Mouse (Mus musculus): Measurements from ENCODE around the gene Gucy2e. TPM values are rescaled to one million over a fixed set of nuclear protein-coding genes. Genes with fewer than 3 reads are reported as not detected.

Gene Gucy2e
- total and polyA plus RNA-seq, 2 experiments: not detected

DNA sequence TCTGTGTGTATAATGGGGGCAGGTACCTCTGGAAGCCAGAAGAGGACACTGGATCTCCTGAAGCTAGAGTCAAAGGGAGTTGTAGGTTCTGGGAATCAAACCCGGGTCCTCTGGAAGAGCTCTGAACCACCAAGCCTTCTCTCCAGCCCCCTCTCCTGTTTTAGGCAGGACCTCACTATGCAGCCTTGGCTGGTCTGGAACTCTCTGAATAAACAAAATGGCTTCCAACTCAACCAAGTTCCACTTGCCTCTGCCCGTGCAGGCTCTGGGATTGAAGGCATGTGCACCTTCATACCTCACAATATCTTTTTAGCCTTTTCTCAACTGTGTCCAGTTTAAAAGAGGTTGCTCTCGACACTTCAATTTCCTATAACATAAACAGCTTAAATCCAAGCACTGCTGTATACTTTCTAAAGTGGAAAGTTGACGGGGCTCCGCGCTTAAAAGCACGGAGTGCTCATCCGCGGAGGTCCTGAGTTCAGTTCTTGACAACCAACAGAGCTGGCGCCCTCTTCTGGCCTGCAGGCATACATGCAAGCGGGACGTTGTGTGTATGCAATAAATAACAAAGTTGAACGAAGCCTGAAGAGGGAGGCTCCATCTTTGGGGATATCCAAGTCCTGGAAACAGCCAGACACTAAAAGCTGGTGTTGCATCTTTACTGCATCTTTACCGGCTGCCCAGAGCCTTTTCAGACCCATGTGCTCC lies 14.5 kb upstream of the Gucy2e start:
- WGBS: 61% methylated on average over 14 of the region's 14 CpGs
- H3K4me3 ChIP-seq (ENCODE audit: insufficient read depth, low read depth, low read length): no peak overlapping the region
- no peak overlapping the region for H3K9ac ChIP-seq (ENCODE audit: low read depth, low read length)
- TF ChIP-seq POLR2A (IDR thresholded peaks at IDR 0.05; ENCODE audit: extremely low read depth, insufficient read depth, low read length) (no peak), CTCF (IDR thresholded peaks at IDR 0.05; ENCODE audit: low read depth, low read length) (peak; percentile 77)
- H3K27ac ChIP-seq (replicated peaks; ENCODE audit: insufficient read depth, low read depth, low read length): no peak overlapping the region
- no peaks in the 10 kb centered on the region for H3K27me3 ChIP-seq (ENCODE audit: control insufficient read depth, insufficient read depth, low read length)
- DNase-seq (ENCODE audit: extremely low read depth, low read depth, low spot score): no peak
- no peaks in the 10 kb centered on the region for H3K36me3 ChIP-seq (ENCODE audit: control insufficient read depth, insufficient read depth, low read length)
- H3K4me1 ChIP-seq (ENCODE audit: control insufficient read depth, insufficient read depth, low read length): no peaks in the 10 kb centered on the region
- H3K79me2 ChIP-seq (ENCODE audit: control insufficient read depth, insufficient read depth, low read length): no peaks in the 10 kb centered on the region

DNA sequence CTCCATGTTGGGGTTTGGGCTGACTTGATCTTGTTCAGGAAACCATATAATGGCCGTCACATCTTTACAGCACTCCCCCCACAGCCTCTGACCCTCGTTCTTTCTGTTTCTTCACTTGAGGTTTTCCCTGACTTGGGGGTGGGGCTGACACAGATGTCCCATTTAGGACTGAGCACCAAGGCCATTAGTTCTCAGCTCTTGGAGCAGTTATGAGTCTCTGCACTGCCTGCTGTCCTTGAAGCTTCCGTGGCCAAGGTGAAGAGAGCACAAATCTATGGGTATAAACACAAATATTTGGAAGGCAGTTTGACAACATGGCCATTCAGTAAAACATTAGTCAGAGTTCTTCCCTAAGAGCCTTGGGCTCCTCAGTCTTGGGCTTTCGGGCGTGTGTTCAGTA lies 13.3 kb upstream of the Gucy2e start:
- WGBS: 84% methylated on average over 5 of the region's 5 CpGs
- Histone ChIP-seq H3K27me3 (ENCODE audit: control insufficient read depth, insufficient read depth, low read length) (no peaks in the 10 kb centered on the region), H3K9ac (ENCODE audit: low read depth, low read length) (no peak overlapping the region), H3K4me3 (ENCODE audit: insufficient read depth, low read depth, low read length) (no peak overlapping the region), H3K27ac (replicated peaks; ENCODE audit: insufficient read depth, low read depth, low read length) (no peak overlapping the region), H3K79me2 (ENCODE audit: control insufficient read depth, insufficient read depth, low read length) (no peaks in the 10 kb centered on the region), H3K36me3 (ENCODE audit: control insufficient read depth, insufficient read depth, low read length) (no peaks in the 10 kb centered on the region), H3K4me1 (ENCODE audit: control insufficient read depth, insufficient read depth, low read length) (no peaks in the 10 kb centered on the region)
- no peak for DNase-seq (ENCODE audit: extremely low read depth, low read depth, low spot score)
- TF ChIP-seq CTCF (IDR thresholded peaks at IDR 0.05; ENCODE audit: low read depth, low read length) (no peak), POLR2A (IDR thresholded peaks at IDR 0.05; ENCODE audit: extremely low read depth, insufficient read depth, low read length) (no peak)

DNA sequence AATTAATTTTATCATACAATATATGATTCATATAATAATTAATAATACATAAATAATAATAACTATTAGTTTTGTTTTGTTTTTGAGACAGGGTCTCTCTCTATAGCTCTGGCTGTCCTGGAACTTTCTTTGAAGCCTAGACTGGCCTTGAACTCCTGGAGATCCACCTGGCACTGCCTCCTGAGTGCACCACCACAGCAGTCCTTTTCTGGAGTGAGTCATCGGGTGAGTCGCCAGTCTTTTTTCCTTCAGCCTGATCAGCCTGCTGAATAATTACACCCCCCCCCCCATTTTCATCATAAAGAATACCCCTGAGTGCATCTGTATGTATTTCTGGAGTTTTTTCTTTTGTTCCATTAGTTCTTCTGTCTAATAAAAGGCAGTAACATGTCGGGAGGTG lies 12.3 kb upstream of the Gucy2e start:
- Histone ChIP-seq H3K27me3 (ENCODE audit: control insufficient read depth, insufficient read depth, low read length) (no peaks in the 10 kb centered on the region), H3K79me2 (ENCODE audit: control insufficient read depth, insufficient read depth, low read length) (no peaks in the 10 kb centered on the region), H3K36me3 (ENCODE audit: control insufficient read depth, insufficient read depth, low read length) (no peaks in the 10 kb centered on the region), H3K27ac (replicated peaks; ENCODE audit: insufficient read depth, low read depth, low read length) (no peak overlapping the region), H3K9ac (ENCODE audit: low read depth, low read length) (no peak overlapping the region), H3K4me3 (ENCODE audit: insufficient read depth, low read depth, low read length) (no peak overlapping the region), H3K4me1 (ENCODE audit: control insufficient read depth, insufficient read depth, low read length) (no peaks in the 10 kb centered on the region)
- WGBS: 84% methylated on average over 3 of the region's 3 CpGs
- no peak for DNase-seq (ENCODE audit: extremely low read depth, low read depth, low spot score)
- TF ChIP-seq POLR2A (IDR thresholded peaks at IDR 0.05; ENCODE audit: extremely low read depth, insufficient read depth, low read length) (no peak), CTCF (IDR thresholded peaks at IDR 0.05; ENCODE audit: low read depth, low read length) (no peak)

DNA sequence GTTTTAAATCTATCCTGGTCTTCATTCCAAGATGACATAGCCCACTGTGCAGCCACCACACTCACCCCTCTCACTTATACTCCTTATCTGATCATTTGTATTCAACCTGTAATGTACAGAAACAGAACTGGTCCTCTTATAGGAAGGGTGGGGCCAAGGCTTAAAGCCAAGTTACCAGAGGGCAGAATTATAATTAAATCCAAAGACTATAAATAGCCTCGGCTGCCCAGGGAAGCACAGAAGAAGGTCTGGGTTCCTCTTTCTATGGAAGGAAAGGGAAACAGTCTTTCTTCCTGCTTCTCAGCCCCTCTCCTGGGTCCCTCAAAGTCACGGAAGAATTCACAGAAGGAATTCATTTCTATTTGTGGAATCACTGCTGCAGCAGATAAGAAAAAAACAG lies 8.8 kb upstream of the Gucy2e start:
- no peaks in the 10 kb centered on the region for H3K36me3 ChIP-seq (ENCODE audit: control insufficient read depth, insufficient read depth, low read length)
- TF ChIP-seq POLR2A (IDR thresholded peaks at IDR 0.05; ENCODE audit: extremely low read depth, insufficient read depth, low read length): no peak
- no peak for TF ChIP-seq CTCF (IDR thresholded peaks at IDR 0.05; ENCODE audit: low read depth, low read length)
- no peaks in the 10 kb centered on the region for H3K27me3 ChIP-seq (ENCODE audit: control insufficient read depth, insufficient read depth, low read length)
- no peak overlapping the region for H3K4me3 ChIP-seq (ENCODE audit: insufficient read depth, low read depth, low read length)
- H3K27ac ChIP-seq (replicated peaks; ENCODE audit: insufficient read depth, low read depth, low read length): no peak overlapping the region
- no peak overlapping the region for H3K9ac ChIP-seq (ENCODE audit: low read depth, low read length)
- DNase-seq (ENCODE audit: extremely low read depth, low read depth, low spot score): no peak
- 35% methylated on average over 2 of the region's 2 CpGs for WGBS
- H3K79me2 ChIP-seq (ENCODE audit: control insufficient read depth, insufficient read depth, low read length): no peaks in the 10 kb centered on the region
- no peaks in the 10 kb centered on the region for H3K4me1 ChIP-seq (ENCODE audit: control insufficient read depth, insufficient read depth, low read length)

DNA sequence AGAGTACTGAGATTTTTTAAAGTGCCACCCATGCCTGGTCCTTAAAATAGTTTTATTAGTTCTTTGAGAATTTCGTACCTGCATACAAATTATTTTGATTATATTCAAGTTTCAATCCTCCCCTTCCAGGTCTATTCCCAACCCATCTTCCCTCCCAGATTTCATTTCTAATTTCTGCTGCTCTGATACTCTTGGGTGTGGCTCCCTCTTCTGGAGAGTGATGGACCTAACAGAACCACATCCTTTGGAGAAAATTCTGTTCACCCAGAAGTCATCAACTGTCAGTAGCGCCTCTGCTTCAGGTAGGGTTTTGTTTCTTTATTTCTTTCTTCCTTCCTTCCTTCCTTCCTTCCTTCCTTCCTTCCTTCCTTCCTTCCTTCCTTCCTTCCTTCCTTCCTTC lies 8.1 kb upstream of the Gucy2e start:
- Histone ChIP-seq H3K9ac (ENCODE audit: low read depth, low read length) (no peak overlapping the region), H3K4me3 (ENCODE audit: insufficient read depth, low read depth, low read length) (no peak overlapping the region), H3K4me1 (ENCODE audit: control insufficient read depth, insufficient read depth, low read length) (no peaks in the 10 kb centered on the region), H3K36me3 (ENCODE audit: control insufficient read depth, insufficient read depth, low read length) (no peaks in the 10 kb centered on the region), H3K27me3 (ENCODE audit: control insufficient read depth, insufficient read depth, low read length) (no peaks in the 10 kb centered on the region), H3K27ac (replicated peaks; ENCODE audit: insufficient read depth, low read depth, low read length) (no peak overlapping the region), H3K79me2 (ENCODE audit: control insufficient read depth, insufficient read depth, low read length) (no peaks in the 10 kb centered on the region)
- WGBS: 26% methylated on average over 2 of the region's 2 CpGs
- TF ChIP-seq CTCF (IDR thresholded peaks at IDR 0.05; ENCODE audit: low read depth, low read length): peak; percentile 61
- TF ChIP-seq POLR2A (IDR thresholded peaks at IDR 0.05; ENCODE audit: extremely low read depth, insufficient read depth, low read length): no peak
- no peak for DNase-seq (ENCODE audit: extremely low read depth, low read depth, low spot score)

All from liver, adult 2 months (tissue).